Mouse (Mus musculus) cerebellum, adult (tissue): ENCODE data around the gene Tlr6.

ENCODE experiments used
- ATAC-seq: cut with Nextera tagmentation; 2 replicates; pipeline ENCODE4 v1.9.2; 2017; ENCODE audit warnings: mild to moderate bottlenecking, moderate library complexity, mixed read lengths; ENCODE audit not compliant: insufficient number of reproducible peaks, low FRiP score, low TSS enrichment

Gene Tlr6

GRCm38 (mm10) chr5:64932775-64933174, 27.1 kb downstream of the Tlr6 start:
- no peak for ATAC-seq

GRCm38 (mm10) chr5:64932215-64932614, 27.7 kb downstream of the Tlr6 start:
- ATAC-seq, result no peak

- ATAC-seq, result no peak
Measured at GRCm38 (mm10) chr5:64922891-64923381, 37.0 kb downstream of the Tlr6 start.

- ATAC-seq, result no peak
Measured at GRCm38 (mm10) chr5:64918616-64919597, 41.0 kb downstream of the Tlr6 start.

GRCm38 (mm10) chr5:64917721-64918120, 42.2 kb downstream of the Tlr6 start:
- ATAC-seq, result no peak

GRCm38 (mm10) chr5:64917161-64917560, 42.7 kb downstream of the Tlr6 start:
- ATAC-seq, result no peak

- no peak for ATAC-seq
Measured at GRCm38 (mm10) chr5:64908585-64909284, 51.2 kb downstream of the Tlr6 start.

- no peak for ATAC-seq
Measured at GRCm38 (mm10) chr5:64907906-64908305, 52.0 kb downstream of the Tlr6 start.

- ATAC-seq, result no peak
Measured at GRCm38 (mm10) chr5:64905516-64906271, 54.2 kb downstream of the Tlr6 start.
